Mouse (Mus musculus) granulocyte monocyte progenitor cell, adult 5-6 weeks (primary cell): ENCODE measurements at regions not wholly inside any gene's neighbourhood (a gene's known extent, or its start where the extent isn't known, plus 50 kb on each side); places are given as distances from the start of the nearest gene placed in this dataset.
"Not testable (repeated sequence)": the region's sequence is repeated elsewhere in the genome, so short reads cannot be mapped to it uniquely, and the experiment has no call there.

Experiments used
- ATAC-seq: replicated peaks from 2 replicates; pipeline ENCODE4 v1.8.0; 2016; ENCODE audit warnings: mild to moderate bottlenecking, moderate TSS enrichment, inconsistent platforms; ENCODE audit not compliant: poor library complexity, severe bottlenecking

DNA sequence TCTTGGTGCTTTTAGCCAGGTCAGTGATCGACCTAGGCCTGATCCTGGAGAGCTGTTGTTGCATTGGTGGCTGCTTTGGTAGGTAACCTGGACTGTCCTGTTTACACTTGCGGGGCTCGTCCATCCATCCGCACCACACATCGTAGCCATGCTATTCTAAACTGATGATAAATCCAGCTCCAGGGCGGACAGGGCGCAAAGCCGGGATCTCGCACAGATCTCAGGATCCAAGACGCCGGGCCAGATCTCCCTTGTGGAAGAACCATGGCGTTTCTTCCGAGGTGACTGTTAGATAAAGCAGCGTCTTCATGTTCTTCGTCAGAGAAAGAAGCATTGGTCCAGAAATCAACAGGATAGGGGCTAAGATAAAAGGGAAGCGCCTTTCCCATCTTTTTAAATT, 115.6 kb downstream of the Sec16b start:
- not testable (repeated sequence) for ATAC-seq

DNA sequence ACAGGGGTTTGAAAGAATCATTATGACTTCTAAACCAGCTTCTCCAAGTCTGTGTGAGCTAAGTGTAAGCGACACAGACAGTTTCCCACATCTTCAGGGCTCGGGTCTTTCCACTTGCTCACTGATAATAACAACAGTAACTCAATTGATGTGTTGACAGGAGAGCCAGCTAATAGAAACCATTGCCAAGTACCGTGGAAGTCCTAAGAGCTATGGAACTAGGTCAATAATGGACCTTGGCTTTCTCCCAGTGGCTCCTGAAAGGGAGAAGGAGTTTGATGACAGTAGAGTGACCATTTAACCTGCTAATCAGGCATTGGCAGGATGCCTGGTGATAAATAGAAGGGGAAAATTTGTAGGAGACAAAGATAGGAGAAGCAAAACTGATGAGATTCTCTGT, 126.1 kb downstream of the Sec16b start:
- no peak for ATAC-seq

DNA sequence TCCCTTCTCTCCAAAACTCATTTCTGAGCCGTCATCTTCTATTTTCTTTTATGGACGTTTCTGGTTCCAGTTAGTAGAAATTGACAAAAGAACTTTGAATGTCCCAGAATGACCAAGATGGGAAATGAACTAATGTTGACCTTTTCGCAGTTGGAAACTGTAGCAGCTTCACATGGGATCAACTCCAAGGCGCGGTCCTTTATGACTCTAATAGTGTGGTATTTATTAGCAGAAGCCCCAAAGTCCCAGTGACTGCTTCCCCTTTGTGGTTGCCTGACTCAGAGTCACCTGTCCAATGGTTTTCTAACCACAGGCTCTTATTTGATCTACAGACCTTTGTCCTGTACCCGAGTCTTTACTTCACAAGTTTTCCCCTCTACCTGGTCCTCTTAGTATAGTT, 126.9 kb downstream of the Sec16b start:
- no peak for ATAC-seq

DNA sequence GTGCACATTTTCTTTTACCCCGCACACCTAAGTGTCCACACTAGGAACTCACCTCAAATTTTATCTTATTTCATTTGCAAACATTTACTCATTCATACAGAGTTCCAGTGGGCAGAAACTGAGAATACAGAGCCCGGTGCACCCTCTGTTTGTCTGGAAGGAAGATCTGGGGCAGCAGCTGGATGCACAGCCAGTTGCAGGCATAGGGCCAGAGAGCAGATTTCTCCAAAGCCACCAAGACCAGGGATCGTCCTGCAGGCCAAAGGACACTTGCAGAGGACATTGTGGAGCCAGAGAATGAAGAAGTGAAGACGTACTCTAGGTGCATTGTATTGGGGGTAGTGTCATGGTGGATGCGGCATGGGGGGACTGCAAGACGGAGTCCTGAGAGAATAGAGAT, 129.2 kb downstream of the Sec16b start:
- ATAC-seq, result no peak

DNA sequence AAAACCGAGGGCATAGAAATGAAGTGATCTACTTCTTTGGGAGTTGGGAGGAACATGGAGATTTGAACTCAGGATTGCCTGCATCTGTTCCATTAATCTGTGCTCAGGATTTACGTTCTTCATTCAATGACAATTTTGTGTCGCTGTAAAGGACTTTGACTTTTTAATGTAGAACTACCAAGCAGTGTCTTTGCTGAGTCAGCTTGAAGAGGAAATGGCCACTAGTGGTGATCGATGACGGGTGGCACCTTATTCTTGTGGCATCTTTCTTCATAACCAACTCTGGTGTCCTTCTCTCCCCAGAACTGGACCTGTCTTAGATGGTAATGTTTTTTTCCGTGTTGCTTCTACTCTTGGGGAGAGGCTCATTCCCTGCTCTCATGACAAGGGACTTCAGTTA, 137.0 kb downstream of the Sec16b start:
- no peak for ATAC-seq

DNA sequence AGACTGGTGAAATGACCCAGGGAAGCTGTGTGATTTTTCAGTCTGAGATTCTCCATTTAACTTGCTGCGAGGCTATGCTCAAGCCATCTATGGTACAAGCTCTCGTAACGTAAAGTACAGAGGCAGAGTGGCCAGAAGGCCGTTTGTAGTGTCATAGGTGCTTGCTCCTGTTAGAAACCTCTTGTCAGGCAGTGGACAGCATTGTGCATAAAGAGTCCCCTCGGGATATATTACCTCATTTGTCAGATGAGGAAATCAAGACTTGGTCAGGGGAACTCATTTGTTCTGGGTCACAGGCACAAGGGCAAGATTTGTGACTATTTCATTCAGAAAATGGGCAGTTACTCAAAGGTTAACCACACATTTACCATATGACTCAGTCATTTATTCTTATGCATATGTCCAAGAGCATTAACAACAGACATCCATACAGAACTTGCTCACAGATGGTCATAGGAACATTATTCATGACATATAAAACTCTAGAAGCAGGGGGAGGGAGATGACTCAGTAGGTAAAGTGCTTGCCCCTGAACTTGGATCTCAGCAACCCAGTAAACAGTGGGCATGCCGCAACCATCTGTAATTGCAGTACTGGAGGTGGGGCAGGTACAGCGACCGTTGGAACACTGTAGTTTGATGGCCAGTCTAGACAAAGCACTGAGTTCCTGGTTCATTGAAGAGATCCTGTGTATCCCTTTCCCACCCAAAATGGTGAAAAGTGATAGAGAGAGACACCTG, 139.3 kb downstream of the Sec16b start:
- ATAC-seq, result no peak

DNA sequence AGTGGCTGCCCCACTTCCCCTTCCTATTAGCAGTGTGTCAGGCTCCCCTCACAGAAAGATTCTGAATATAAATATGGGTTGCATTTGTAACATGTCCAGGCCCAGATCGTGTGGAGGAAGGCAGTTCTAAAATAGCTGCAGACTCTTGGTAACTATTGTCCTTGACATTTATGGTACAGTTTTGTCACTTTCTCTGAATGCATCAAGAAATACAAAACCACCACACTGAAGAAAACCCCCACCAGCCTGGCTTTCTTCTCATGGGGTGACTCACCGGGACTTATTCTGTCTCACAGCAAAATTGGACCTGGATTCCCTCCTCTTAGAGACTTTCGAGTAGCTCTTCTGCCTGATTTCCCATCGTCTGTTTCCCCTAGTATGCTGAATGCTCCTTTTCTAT, 148.9 kb downstream of the Sec16b start:
- no peak for ATAC-seq

DNA sequence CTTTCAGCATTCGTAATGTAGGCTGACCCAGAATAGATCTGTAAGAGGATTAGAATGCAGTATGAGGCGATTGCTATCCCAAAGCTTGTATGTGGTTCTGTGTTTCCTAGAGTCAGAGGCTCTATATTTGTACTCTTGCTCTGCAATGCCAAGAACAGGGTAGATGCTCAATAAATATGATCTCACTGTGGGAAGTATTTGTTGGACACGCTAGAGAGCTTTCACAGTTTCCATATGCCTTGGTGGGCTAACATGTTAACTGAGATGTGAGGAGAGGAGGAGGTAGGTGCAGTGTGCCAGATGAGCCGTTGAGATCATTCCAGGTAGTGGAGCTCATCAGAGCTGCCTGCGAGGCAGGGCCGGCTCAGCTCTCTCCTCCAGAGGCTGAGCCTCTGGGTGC, 163.1 kb downstream of the Sec16b start:
- ATAC-seq, result no peak

DNA sequence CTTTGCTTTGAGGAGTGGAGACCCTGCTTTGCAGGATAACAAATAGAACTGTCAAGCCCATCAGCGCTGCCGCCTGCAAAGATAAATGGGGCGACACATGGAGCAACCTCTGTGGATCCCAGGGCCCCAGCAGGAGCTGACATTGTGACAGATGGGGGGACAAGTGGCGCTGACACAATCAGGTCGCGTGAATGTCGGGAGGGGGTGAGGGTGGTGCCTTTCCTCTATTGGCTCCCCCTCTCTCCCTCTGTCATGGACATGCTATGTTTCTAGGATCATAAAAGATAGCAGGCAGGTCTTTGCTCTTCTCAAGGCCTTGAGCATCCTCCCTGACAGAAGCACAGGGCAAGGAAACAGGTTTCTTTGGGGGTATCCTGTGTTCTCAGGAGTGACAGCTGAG, 177.8 kb downstream of the Sec16b start:
- ATAC-seq, result no peak

DNA sequence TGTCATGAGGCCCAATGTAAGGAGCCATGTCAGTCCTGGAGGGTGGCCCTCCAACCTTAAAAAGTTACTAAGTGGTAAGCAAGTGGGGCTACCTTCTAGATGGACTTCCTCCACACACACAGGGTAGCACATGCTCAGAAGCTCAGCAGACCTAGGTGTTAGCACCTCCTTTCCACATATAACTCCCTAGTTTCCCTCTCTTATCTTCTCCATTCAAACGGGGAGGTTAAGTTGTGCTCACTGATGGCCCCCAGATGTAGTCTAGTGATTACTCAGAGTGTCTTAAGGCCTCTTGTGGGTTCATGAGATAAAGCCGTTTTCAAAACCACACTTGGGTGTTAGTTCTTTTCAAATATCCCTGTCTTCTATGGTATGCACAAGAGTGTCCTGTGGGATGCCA, 188.7 kb downstream of the Sec16b start:
- ATAC-seq, result no peak

DNA sequence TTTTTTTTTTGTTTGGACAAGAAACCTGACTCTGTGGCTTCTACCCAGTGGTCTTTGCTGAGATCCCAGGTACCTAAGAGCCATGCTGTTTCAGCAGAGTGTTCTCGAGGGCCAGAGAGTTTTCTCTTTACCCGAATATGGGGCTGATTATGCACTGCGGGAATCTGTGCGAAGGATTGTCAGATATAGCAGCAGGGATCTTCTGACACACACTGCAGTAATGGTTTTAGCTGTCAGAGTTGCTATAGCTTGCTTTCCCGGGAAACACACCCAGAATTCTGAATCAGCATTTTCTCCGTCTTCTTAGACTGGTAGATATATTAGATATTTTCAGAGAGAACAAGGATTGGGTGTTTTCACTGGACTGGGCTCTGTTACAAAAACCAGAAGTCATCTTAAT, 197.1 kb downstream of the Sec16b start:
- no peak for ATAC-seq

DNA sequence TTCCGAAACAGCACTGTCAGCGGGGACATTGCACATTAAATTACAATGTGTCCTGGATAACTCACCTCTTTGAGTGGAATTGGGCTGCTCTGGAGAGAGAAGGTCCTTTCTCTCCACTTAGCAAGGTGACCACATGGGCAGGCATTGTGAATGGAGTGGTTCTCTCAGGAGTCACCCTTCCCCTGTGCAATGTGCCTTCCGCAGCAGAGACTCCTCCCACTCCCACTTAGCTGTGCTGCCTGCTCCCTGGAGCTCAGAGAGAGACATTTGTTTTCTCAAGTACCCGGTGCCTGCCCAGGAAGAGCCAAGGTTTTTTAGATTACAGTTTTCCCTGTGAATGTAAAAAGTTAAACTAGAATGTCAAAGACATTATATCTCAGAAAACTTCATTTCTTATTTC, 198.8 kb downstream of the Sec16b start:
- no peak for ATAC-seq

DNA sequence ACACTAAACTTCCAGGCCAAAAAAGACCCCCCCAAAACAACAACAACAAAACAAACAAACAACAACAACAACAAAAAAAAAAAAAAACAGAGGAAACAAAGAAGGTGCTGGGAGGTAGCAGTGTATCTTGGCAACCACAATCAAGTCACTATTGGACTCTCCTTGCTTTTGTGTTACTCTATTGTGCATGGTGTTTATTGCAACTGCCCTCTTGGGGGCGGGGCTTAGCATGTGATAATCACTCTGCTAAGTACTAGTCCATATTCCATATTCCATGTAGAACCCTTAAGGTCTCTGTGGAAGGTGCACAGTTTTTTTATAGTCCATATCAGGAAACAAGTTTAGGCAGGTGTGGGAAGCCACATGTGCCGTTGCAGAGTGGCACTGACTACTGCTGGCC, 200.7 kb downstream of the Sec16b start:
- no peak for ATAC-seq

DNA sequence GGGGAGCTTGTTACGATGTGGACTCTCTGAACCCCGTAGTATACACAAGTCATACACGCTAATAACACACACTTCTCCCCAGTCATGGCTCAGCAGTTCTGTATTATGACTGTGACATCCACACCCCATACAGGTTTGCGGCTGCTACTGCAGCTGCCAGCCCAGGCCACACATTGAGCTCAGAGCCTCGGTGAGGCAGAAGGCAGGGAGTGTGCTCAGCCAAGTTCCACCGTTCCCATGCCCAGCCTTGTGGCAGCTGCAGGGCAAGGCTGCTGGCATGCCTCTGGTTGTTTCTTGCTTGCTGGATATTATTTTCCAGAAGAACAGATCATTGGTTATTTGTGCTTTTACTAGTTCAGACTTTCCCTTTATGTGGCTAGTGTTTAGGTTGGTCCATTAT, 202.6 kb downstream of the Sec16b start:
- no peak for ATAC-seq

DNA sequence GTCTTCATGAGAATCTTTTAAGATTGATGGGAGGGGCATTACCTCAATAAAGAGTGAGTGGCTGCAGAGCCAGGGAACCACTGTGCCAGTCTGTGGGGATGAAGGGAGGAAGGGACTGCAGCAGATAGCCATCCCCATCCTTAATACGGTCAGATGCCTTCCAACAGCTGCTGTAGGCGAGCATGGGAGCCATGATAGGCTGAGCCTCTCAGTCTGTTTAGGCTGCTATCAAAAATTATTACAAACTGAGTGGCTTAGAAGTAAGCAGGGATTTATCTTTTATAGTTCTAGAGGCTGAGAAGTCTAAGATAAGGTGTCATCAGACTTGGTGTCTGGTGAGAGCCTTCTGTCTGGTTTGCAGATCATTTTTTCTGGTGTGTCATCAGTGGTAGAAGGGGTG, 204.3 kb downstream of the Sec16b start:
- ATAC-seq, result no peak

DNA sequence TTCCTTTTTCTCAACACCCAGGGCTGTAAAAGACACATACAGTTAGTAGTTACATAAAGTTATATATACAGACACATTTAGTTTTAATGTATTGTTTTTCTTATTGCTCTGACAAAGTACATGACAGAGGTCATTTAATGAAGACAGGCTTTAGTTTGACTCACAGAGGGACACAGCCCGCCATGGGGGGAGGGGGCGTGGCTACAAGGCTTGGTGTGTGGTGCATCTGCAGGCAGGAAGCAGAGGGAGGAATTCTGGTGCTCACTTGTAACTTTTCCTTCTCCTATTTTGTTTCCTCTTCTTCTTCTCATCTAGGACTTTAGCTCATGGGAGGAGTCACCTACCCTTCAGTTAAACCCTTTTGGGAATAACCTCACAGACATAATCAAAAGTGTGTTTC, 206.0 kb downstream of the Sec16b start:
- ATAC-seq, result no peak

DNA sequence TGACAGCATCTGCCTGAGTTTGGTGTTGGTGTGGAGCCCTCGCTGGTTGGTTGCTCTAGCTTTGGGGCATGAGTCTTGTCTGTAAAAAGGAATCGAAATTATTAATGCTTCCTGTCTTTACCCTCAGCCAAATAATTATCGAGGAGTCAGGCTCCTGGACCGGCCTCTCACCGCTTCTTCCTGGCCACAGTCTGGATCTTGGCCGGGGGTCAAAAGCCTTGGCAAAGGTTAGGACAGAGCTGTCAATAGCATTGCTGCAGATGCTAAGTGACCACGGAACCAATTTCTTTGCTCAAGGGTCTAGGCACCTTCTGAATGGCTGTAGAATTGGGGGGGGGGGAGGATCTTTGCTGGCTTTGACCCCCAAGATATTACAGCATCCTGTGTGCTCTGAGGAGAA, 207.3 kb downstream of the Sec16b start:
- no peak for ATAC-seq

DNA sequence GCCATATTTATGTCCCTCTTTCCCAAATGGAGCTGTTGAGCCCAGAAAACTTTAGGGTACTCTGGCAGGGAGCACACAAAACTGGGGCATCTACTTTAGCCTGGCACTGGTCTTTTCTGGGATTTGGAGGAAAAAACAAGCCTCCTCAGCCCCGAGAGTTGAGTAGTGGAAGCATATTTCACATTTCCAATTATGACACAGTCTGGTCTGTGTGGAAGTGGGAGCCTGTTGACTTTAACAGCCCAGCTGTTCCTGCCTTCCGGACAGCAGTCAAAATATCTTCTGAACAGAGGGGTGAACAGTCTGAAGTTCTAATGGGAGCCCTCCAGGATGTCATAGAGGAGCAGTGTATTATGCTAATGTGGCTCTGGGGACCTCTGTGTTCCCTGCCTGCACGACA, 209.1 kb downstream of the Sec16b start:
- no peak for ATAC-seq

DNA sequence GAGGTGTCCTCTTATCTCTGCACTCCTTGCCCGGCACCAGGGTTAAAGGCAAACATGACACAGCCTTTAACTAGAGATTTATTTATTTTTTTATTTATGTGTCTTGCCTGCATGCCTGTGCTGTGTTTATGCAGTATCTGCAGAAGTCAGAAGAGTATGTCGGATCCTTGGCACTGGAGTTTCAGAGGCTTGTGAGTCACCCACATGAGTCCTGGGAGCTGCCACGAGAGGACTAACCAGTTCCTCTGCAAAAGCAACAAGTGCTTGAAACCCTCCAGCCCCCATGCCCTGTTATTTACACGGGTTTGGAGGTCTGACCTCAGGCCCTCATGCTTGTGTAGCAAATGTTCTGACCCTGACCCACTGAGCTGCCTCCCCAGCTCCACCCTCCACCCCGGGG, 210.6 kb downstream of the Sec16b start:
- ATAC-seq, result no peak

DNA sequence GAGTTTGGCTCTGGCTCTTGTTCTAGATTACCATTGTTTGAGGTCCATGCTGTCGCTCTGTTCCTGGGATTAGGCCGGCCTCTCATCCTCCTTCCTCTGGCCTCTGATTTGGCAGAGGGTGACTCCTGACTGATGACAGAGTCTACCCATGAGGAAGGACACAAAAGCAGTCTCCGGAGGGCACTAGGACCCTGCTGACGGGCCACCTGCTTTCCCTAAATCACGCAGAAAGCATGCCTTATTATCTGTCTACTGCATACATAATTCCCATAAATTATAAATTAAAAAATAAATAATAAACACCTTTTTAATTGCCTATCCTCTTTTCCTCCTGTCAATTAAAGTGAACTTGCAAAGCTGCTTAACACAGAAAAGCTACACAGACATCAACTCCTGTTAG, 215.4 kb downstream of the Sec16b start:
- ATAC-seq, result no peak

DNA sequence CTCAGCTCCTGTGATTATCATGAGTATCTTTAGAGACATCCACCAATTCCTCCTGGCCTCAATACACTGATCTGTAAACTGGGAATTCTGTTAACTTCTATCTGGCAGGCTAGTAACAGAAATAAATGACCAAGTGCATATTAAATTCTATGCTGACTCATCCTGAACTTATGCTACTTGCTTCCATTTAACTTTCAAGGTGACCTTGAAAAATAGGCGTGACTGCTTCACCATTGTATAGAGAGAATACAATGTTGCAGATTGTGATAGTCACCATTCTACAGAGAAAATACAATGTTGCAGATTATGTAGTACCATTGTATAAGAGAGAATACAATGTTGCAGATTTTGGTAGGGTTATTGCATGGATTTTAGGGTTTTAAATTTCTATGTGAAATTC, 224.6 kb downstream of the Sec16b start:
- ATAC-seq, result no peak

DNA sequence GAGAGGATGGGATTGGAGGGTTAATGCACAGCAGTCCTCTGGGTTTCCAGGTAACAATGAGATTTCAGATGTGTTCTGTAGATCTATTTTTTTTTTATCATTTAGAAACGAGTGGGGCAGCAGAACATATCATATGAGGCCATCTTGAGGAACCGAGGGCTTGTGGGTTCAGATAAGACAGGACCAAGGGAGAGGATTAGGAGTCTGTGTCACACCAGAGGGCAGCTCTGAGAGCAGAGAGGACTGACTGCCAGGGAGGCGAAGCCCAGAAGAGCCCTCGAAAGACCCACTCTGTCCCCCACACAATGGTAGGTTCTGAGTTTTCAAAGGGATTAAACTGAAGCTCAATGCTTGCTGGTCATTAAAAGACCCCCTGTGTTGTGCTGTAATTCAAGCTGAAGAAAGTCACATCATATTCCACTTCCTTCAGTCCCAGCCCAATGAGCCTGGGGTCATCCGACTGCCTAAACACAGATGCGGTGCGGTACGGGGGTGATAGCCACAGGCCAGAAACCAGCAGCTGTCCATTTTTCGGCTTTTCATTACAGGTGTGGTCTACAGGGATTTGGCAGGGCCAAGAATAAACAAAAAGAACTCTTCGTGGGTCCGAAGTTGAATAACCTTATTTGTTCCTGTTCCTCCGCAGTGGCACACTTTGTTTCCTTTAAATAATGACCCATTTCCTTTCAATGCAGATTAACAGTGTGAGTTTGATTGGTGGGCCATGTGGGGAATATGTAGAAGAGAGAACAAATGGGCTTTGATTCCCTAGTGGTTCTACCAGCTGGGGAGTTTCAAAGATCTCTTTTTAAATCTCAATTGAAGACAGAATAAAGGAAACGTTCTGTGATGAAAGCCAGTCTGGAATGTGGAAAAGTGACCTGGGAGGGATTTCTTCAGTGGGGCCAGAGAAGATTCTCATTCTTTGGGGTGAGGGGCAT, 234.5 kb downstream of the Sec16b start:
- no peak for ATAC-seq
